Mouse (Mus musculus) cerebellum, postnatal 10 days (tissue): ENCODE measurements around the gene Sms.

Experiments used
- DNase-seq, 2 experiments: peaks; one replicate each; pipeline ENCODE4 v3.0.0; 2021; ENCODE audit warnings: mixed read lengths in 2 of 2

The Sms gene

GRCm38 (mm10) chrX:157447431-157447830 lies 44.7 kb downstream of the Sms start:
- DNase-seq, result no peak

- DNase-seq, result no peak
These were observed 57.3 kb downstream of the Sms start for GRCm38 (mm10) chrX:157434768-157435167.

- no peak for DNase-seq
These were observed 72.6 kb downstream of the Sms start for GRCm38 (mm10) chrX:157419451-157419850.

- DNase-seq, result no peak
These were observed 76.9 kb downstream of the Sms start, which contains the start of gene Phex for GRCm38 (mm10) chrX:157415212-157415611. Gene Phex, minus strand, starts transcription at chrX:157415312.

- peak; percentile 15 to 19 for DNase-seq
These were observed 87.2 kb downstream of the Sms start for GRCm38 (mm10) chrX:157404919-157405318.
